Mouse (Mus musculus) testis, adult 2 months (tissue): Measurements from ENCODE around the gene Cldn6.

Experiments used
- CTCF ChIP-seq: fragments of 200-500 bp; IDR thresholded peaks from 2 replicates; pipeline ENCODE4 v1.5.1; 2012; ENCODE audit warnings: low read depth, mild to moderate bottlenecking, inconsistent platforms, low read length, moderate library complexity; ENCODE audit not compliant: control insufficient read depth, insufficient read depth, insufficient replicate concordance
- POLR2A ChIP-seq: fragments of 200-500 bp; IDR thresholded peaks from 2 replicates; pipeline ENCODE4 v1.6.1; 2012; ENCODE audit warnings: low read depth, mild to moderate bottlenecking, inconsistent platforms, low read length, moderate library complexity; ENCODE audit not compliant: control insufficient read depth

DNA sequence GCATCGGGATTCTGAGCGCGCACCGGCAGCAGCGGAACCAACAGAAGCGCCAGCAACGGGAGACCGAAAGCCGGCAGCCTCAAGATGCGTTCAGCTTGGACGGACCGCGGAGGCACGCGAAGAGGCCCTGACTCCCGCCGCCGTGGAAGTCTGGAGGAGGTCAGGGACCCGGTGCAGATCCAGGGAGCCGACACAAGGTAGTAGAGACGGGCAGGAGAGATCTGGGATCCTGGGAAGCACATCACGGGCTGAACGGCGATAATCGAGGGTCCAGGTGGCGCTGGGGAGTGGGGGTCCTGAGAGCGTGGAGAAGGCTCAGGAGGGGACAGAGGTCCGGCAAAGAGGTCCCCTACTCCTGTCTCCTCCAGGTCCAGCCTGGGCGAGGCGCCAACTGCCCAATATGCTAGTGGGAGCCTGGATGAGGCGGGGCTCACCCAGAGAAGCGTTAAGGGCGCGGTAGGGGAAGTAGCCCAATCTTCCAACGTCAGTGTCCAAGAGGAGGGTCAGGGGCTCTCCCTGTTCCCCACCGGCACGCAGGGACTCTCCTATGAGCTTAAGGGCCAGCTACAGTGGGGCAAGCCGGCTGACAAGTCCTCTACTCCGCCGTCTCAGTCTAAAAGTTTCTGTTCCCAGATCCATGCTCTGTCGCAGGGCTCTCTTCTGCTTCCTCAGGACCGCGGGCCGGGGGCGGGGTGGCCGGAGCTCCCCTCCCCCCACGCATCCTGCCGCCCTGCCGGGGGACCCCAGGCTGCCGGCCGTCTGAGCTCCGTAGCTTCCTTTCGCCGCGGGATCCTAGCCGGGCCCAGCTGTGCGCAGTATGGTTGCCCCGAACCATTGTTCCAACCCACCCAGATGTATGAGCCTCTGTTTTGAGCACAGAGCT lies 34.2 kb upstream of the Cldn6 start, which contains the start of gene Mmp25:
- TF ChIP-seq POLR2A (no peak), CTCF (no peak)
